Mouse (Mus musculus): ENCODE measurements at regions not wholly inside any gene's neighbourhood (a gene's known extent, or its start where the extent isn't known, plus 50 kb on each side); places are given as distances from the start of the nearest gene placed in this dataset.

DNA sequence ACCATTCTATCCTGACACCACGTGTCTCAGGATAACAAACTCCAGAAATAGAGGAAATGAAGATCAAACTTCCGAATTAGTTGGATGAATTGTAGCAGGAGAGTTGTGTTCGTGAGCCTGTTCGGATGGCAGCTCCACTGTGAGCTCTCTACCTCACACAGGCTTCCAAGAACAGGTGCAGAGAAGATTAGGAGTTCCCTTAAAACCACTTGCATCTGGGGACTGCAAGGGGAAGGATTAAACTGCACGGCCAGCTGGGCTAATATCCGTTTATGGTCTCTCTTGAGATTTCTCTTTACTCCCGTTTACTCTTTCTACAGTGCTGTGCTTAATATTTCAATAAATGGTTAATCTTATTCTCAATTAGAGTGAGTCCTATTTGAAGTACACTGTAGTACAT lies 54.8 kb upstream of the Bank1 start:
- TF ChIP-seq CTCF (IDR thresholded peaks at IDR 0.05) (no peak), EP300 (IDR thresholded peaks at IDR 0.05) (no peak)

Data from lung, postnatal 0 days (tissue).